Mouse (Mus musculus): ENCODE data around the gene Cab39. TPM values are rescaled to one million over a fixed set of nuclear protein-coding genes. Genes with fewer than 3 reads are reported as not detected.

Gene Cab39
- polyA plus RNA-seq (2015; fragmentation: Nextera tagmentation; extraction: Ambion mirVana): 28.0 and 30.9 TPM in 2 replicates

DNA sequence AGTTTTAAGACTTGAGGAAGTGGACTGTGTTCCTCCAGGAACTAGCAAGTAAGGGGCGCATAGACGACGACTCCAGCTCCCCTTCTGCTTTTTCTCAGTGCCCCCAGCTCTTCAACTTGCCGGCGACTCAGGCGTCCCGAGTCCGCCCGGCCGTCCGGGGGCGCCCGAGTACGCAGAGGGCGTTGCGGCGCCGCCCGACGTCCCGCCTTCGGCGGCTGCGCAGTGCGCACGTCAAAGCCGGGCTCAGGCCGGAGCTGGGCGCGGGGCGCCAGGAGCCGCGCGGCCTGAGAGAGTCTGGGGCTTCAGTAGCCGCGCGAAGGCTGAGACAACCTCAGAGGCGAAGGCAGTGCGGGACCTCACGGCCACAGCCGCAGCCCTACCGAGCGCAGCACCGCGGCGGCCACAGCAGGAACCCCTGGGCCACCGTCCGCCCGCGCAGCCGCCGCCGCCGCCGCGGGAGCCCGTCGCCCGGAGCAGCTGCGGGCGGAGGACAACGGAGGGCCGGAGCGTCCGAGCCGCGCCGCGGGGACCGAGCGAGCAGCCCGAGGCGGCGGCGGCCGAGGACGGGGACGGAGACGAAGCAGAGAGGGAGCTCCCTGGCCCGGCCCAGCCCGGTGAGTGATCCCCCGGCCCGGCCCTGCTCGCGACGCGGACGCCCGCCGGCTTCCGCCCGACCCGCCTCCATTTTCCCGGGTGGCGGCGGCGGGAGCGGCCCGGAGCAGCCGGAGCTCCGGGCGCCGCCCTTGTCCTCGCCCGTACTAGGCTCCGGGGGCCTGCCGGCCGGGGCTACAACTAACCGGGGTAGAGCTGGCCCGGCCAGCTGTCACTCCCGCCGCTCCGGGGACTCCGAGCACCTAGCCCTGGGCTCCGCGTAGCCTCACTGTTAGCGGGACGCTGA lies at the start of gene Cab39:
Gene Cab39 (plus strand): TSS at position 234 of the 898 bp plus-strand sequence.

DNA sequence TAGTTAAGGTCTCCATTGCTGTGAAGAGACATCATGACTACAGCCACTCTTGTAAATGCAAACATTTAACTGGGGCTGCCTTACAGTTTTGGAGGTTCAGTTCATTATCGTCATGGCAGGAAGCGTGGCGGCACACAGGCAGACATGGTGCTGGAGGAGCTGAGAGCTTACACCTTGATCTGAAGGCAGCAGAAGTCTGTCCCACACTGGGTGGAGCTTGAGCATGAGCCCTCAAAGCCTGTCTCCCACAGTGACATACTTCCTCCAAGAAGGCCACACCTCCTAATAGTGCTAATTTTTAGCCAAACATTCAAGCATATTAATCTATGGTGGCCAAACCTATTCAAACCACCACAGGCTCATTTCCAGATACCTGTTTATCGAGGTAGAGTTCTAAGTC lies 14.8 kb upstream of the Cab39 start, which contains the start of gene A630001G21Rik:
Gene A630001G21Rik (minus strand): TSS at position 208 of the 400 bp plus-strand sequence.

DNA sequence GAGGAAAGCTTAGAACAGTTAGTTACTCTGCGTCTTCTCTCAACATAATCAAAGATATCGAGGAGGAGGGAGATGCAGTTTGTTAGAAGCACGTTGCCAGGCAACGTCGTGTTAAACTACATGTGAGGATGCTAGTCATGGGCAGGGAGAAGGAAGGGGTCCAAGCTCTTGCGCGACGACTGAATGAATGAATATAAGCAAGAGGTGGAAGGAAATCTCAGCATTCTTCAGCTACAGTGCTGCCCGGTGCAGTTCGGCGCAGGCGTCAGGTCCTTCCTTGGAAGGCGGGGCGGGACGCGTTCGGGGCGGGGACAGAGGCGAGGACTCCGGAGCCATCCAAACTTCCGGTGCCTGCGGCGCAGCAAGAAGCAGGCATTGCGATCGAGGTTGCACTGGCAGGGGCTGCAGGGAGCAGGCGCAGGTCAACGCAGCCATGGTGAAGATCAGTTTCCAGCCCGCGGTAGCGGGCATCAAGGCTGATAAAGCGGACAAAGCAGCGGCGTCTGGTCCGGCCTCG lies 101.0 kb downstream of the Cab39 start, which contains the start of gene Itm2c:
Gene Itm2c (plus strand): TSS at position 51 of the 517 bp plus-strand sequence.

Small RNAs within 50 kb of the gene (microRNA-seq; reads per million reads assigned to microRNA genes)
- gene Gm25472 (ENCODE audit: borderline replicate concordance, insufficient number of aligned reads): not detected
- not detected for gene Mir8096 (ENCODE audit: borderline replicate concordance, insufficient number of aligned reads)

Other genes starting within 250 kb of the Cab39 start
- gene G530012D18Rik, start 217.8 kb upstream of the Cab39 start, polyA plus RNA-seq (2015; fragmentation: Nextera tagmentation; extraction: Ambion mirVana): not detected in 2 replicates
- 2.5 and 5.1 TPM in 2 replicates for gene Sp110, start 194.6 kb upstream of the Cab39 start, polyA plus RNA-seq (2015; fragmentation: Nextera tagmentation; extraction: Ambion mirVana)
- gene Sp140, start 193.1 kb upstream of the Cab39 start, polyA plus RNA-seq (2015; fragmentation: Nextera tagmentation; extraction: Ambion mirVana): 3.5 and 5.3 TPM in 2 replicates
- 13.1 and 16.8 TPM in 2 replicates for gene Sp100, start 143.5 kb upstream of the Cab39 start, polyA plus RNA-seq (2015; fragmentation: Nextera tagmentation; extraction: Ambion mirVana)
- gene A630001G21Rik, start 14.8 kb upstream of the Cab39 start, polyA plus RNA-seq (2015; fragmentation: Nextera tagmentation; extraction: Ambion mirVana): 0.63 and 1.2 TPM in 2 replicates
- 559 and 779 TPM in 2 replicates for gene Itm2c, start 100.8 kb downstream of the Cab39 start, polyA plus RNA-seq (2015; fragmentation: Nextera tagmentation; extraction: Ambion mirVana)
- 0.25 and 0.95 TPM in 2 replicates for gene 4933407L21Rik, start 135.0 kb downstream of the Cab39 start, polyA plus RNA-seq (2015; fragmentation: Nextera tagmentation; extraction: Ambion mirVana)
- 0.27 and 0.88 TPM in 2 replicates for gene Gpr55, start 167.6 kb downstream of the Cab39 start, polyA plus RNA-seq (2015; fragmentation: Nextera tagmentation; extraction: Ambion mirVana)
- not detected in 2 replicates for gene Spata3, start 223.4 kb downstream of the Cab39 start, polyA plus RNA-seq (2015; fragmentation: Nextera tagmentation; extraction: Ambion mirVana)